Mouse (Mus musculus): Measurements from ENCODE around the gene Gmeb2. TPM values are rescaled to one million over a fixed set of nuclear protein-coding genes. Genes with fewer than 3 reads are reported as not detected.

Gene Gmeb2
- polyA plus RNA-seq, 2 experiments: 7.6 to 12.2 TPM

- ATAC-seq (ENCODE audit: insufficient read depth) (peak; percentile 46; the same call in 1 of the 2 replicates), DNase-seq (ENCODE audit: low read depth in 3 of 3, low spot score in 3 of 3) (peak; percentile 24 to 44 (median 26))
- 12% methylated on average over 11 of the region's 11 CpGs for WGBS (ENCODE audit: insufficient replicate concordance)
- H3K27ac ChIP-seq: no peak overlapping the region
- H3K4me1 ChIP-seq (replicated peaks; ENCODE audit: control insufficient read depth in 2 of 2, insufficient read depth in 2 of 2, low read length in 1 of 2): peaks cover 3 to 17% of the 10 kb centered on the region in 2 experiments; a peak in 2 of 4 replicates
- H3K9ac ChIP-seq (replicated peaks): no peak overlapping the region
- H3K4me2 ChIP-seq (ENCODE audit: low read depth): peak overlapping the region; percentile 23; the same call in 1 of the 2 replicates
- H3K36me3 ChIP-seq (replicated peaks; ENCODE audit: control insufficient read depth, insufficient read depth, low read depth): no peaks in the 10 kb centered on the region
- TF ChIP-seq EP300 (IDR thresholded peaks at IDR 0.05; ENCODE audit: low read depth): no peak
- no peak for TF ChIP-seq CTCF (IDR thresholded peaks at IDR 0.05; ENCODE audit: low read depth)
- no peaks in the 10 kb centered on the region for H3K27me3 ChIP-seq (ENCODE audit: control insufficient read depth, insufficient read depth, low read length)
- H3K4me3 ChIP-seq (ENCODE audit: insufficient read depth in 1 of 2, low read depth in 2 of 2, low read length in 2 of 2): no peak overlapping the region
- H3K9me3 ChIP-seq (ENCODE audit: control insufficient read depth, low read length): no peaks in the 10 kb centered on the region
Measured at GRCm38 (mm10) chr2:181243706-181244394, 44.0 kb downstream of the Gmeb2 start.

- no peak overlapping the region; the same call in 1 of the 2 replicates for H3K9ac ChIP-seq (replicated peaks)
- H3K4me2 ChIP-seq (ENCODE audit: low read depth): peak overlapping the region; percentile 70
- ATAC-seq (ENCODE audit: insufficient read depth): no peak
- TF ChIP-seq EP300 (IDR thresholded peaks at IDR 0.05; ENCODE audit: low read depth): no peak
- no peak for TF ChIP-seq CTCF (IDR thresholded peaks at IDR 0.05; ENCODE audit: low read depth)
- H3K9me3 ChIP-seq (ENCODE audit: control insufficient read depth, low read length): no peaks in the 10 kb centered on the region
- 54% methylated on average over 3 of the region's 3 CpGs for WGBS (ENCODE audit: insufficient replicate concordance)
- no peaks in the 10 kb centered on the region for H3K36me3 ChIP-seq (replicated peaks; ENCODE audit: control insufficient read depth, insufficient read depth, low read depth)
- no peak for DNase-seq (ENCODE audit: low read depth in 3 of 3, low spot score in 3 of 3)
- no peaks in the 10 kb centered on the region for H3K27me3 ChIP-seq (ENCODE audit: control insufficient read depth, insufficient read depth, low read length)
- H3K27ac ChIP-seq: no peak overlapping the region
- peaks cover 3 to 17% of the 10 kb centered on the region in 2 experiments; a peak in 2 of 4 replicates for H3K4me1 ChIP-seq (replicated peaks; ENCODE audit: control insufficient read depth in 2 of 2, insufficient read depth in 2 of 2, low read length in 1 of 2)
- peak overlapping the region in 1 of 2 experiments; percentile 74; a peak in 2 of 4 replicates for H3K4me3 ChIP-seq (ENCODE audit: insufficient read depth in 1 of 2, low read depth in 2 of 2, low read length in 2 of 2)
Measured at GRCm38 (mm10) chr2:181242314-181242665, 45.5 kb downstream of the Gmeb2 start.

- Histone ChIP-seq H3K9ac (replicated peaks) (peak within 1 kb of the TSS; percentile 87), H3K27me3 (ENCODE audit: control insufficient read depth, insufficient read depth, low read length) (no peaks in the 10 kb centered on the region), H3K4me2 (ENCODE audit: low read depth) (peak within 1 kb of the TSS; percentile 70), H3K27ac (peak within 1 kb of the TSS; percentile 48; the same call in 1 of the 2 replicates), H3K36me3 (replicated peaks; ENCODE audit: control insufficient read depth, insufficient read depth, low read depth) (no peaks in the 10 kb centered on the region), H3K4me3 (ENCODE audit: insufficient read depth in 1 of 2, low read depth in 2 of 2, low read length in 2 of 2) (peak within 1 kb of the TSS; percentile 74 to 97), H3K9me3 (ENCODE audit: control insufficient read depth, low read length) (no peaks in the 10 kb centered on the region), H3K4me1 (replicated peaks; ENCODE audit: control insufficient read depth in 2 of 2, insufficient read depth in 2 of 2, low read length in 1 of 2) (peaks cover 3 to 17% of the 10 kb centered on the region in 2 experiments; a peak in 2 of 4 replicates)
- 7% methylated on average over 16 of the region's 16 CpGs for WGBS (ENCODE audit: insufficient replicate concordance)
- DNase-seq (ENCODE audit: low read depth in 3 of 3, low spot score in 3 of 3) (peak; percentile 58 to 69 (median 69)), ATAC-seq (ENCODE audit: insufficient read depth) (peak; percentile 79)
- TF ChIP-seq EP300 (IDR thresholded peaks at IDR 0.05; ENCODE audit: low read depth) (no peak), CTCF (IDR thresholded peaks at IDR 0.05; ENCODE audit: low read depth) (no peak)
Measured at GRCm38 (mm10) chr2:181241602-181242313, 46.1 kb downstream of the Gmeb2 start, which contains the start of gene Helz2. Helz2 (minus strand) TSS chr2:181242027.

GRCm38 (mm10) chr2:181240806-181241440 lies 46.9 kb downstream of the Gmeb2 start:
- peak overlapping the region; percentile 74 to 97 for H3K4me3 ChIP-seq (ENCODE audit: insufficient read depth in 1 of 2, low read depth in 2 of 2, low read length in 2 of 2)
- WGBS (ENCODE audit: insufficient replicate concordance): 78% methylated on average over 13 of the region's 13 CpGs
- DNase-seq (ENCODE audit: low read depth in 3 of 3, low spot score in 3 of 3) (no peak), ATAC-seq (ENCODE audit: insufficient read depth) (no peak)
- H3K9ac ChIP-seq (replicated peaks): peak overlapping the region; percentile 87
- H3K27ac ChIP-seq: no peak overlapping the region
- no peaks in the 10 kb centered on the region for H3K9me3 ChIP-seq (ENCODE audit: control insufficient read depth, low read length)
- no peak for TF ChIP-seq CTCF (IDR thresholded peaks at IDR 0.05; ENCODE audit: low read depth)
- TF ChIP-seq EP300 (IDR thresholded peaks at IDR 0.05; ENCODE audit: low read depth): no peak
- no peaks in the 10 kb centered on the region for H3K36me3 ChIP-seq (replicated peaks; ENCODE audit: control insufficient read depth, insufficient read depth, low read depth)
- H3K4me2 ChIP-seq (ENCODE audit: low read depth): peak overlapping the region; percentile 70
- H3K4me1 ChIP-seq (replicated peaks; ENCODE audit: control insufficient read depth in 2 of 2, insufficient read depth in 2 of 2, low read length in 1 of 2): peaks cover 3 to 17% of the 10 kb centered on the region in 2 experiments; a peak in 2 of 4 replicates
- H3K27me3 ChIP-seq (ENCODE audit: control insufficient read depth, insufficient read depth, low read length): no peaks in the 10 kb centered on the region
